Mouse (Mus musculus) ES-Bruce4 (cell line): ENCODE results near the gene Golt1b. TPM values are rescaled to one million over a fixed set of nuclear protein-coding genes. Genes with fewer than 3 reads are reported as not detected.

Source experiments
- H3K27ac ChIP-seq: 2 replicates; pipeline ENCODE4 v1.5.1; 2012; ENCODE audit warnings: low read length, inconsistent platforms; ENCODE audit not compliant: insufficient read depth
- H3K27me3 ChIP-seq: 2 replicates; pipeline ENCODE4 v1.6.1; 2012; ENCODE audit warnings: mild to moderate bottlenecking, low read length, inconsistent platforms; ENCODE audit not compliant: control insufficient read depth, poor library complexity, insufficient read depth, severe bottlenecking
- H3K36me3 ChIP-seq: 2 replicates; pipeline ENCODE4 v1.6.1; 2012; ENCODE audit warnings: inconsistent platforms, mild to moderate bottlenecking, low read length, moderate library complexity; ENCODE audit not compliant: control insufficient read depth, poor library complexity, insufficient read depth, severe bottlenecking
- H3K4me1 ChIP-seq: one replicate; pipeline ENCODE4 v1.8.1; 2011; ENCODE audit warnings: low read length; ENCODE audit not compliant: control insufficient read depth, insufficient read depth
- H3K4me3 ChIP-seq: 2 replicates; pipeline ENCODE4 v1.5.1; 2011; ENCODE audit warnings: low read depth, mild to moderate bottlenecking, low read length
- H3K9ac ChIP-seq: 2 replicates; pipeline ENCODE4 v1.6.1; 2012; ENCODE audit warnings: low read depth, mild to moderate bottlenecking, inconsistent platforms; ENCODE audit not compliant: poor library complexity, severe bottlenecking
- H3K9me3 ChIP-seq: replicated peaks from 2 replicates; pipeline ENCODE4 v1.6.1; 2012; ENCODE audit warnings: mild to moderate bottlenecking, low read length, inconsistent platforms; ENCODE audit not compliant: control insufficient read depth, poor library complexity, insufficient read depth, severe bottlenecking
- CTCF ChIP-seq: IDR thresholded peaks from one replicate; pipeline ENCODE4 v1.8.1; 2011; ENCODE audit warnings: low read depth, low read length
- EP300 ChIP-seq: IDR thresholded peaks from 2 replicates; pipeline ENCODE4 v1.6.1; 2011; ENCODE audit warnings: low read depth, low read length; ENCODE audit not compliant: insufficient read depth
- POLR2A ChIP-seq: IDR thresholded peaks from one replicate; pipeline ENCODE4 v1.8.1; 2011; ENCODE audit warnings: low read length; ENCODE audit not compliant: insufficient read depth
- polyA plus RNA-seq: library from polyadenylated mRNA; stranded (reverse); fragments of >200 nt; gene quantifications from 2 replicates; pipeline ENCODE4 v1.2.4, GENCODE M21; 2011; ENCODE audit warnings: low read depth; ENCODE audit not compliant: missing spikeins, insufficient read depth, insufficient read length

Golt1b gene
- polyA plus RNA-seq, 1 experiment, result 61.4 TPM

- H3K9ac ChIP-seq, result no peak overlapping the region
- no peak overlapping the region for H3K4me3 ChIP-seq
- no peaks in the 10 kb centered on the region for H3K27me3 ChIP-seq
- TF ChIP-seq CTCF (no peak), POLR2A (no peak), EP300 (no peak)
- no peaks in the 10 kb centered on the region for H3K9me3 ChIP-seq
- no peaks in the 10 kb centered on the region for H3K4me1 ChIP-seq
- peaks cover 11% of the 10 kb centered on the region; the same call in 1 of the 2 replicates for H3K36me3 ChIP-seq
- H3K27ac ChIP-seq, result no peak overlapping the region
These were observed 2.1 kb downstream of the Golt1b start for GRCm38 (mm10) chr6:142389101-142389500.

GRCm38 (mm10) chr6:142392312-142392711, 5.3 kb downstream of the Golt1b start:
- Histone ChIP-seq H3K9me3 (no peaks in the 10 kb centered on the region), H3K27ac (no peak overlapping the region), H3K36me3 (peaks cover 31% of the 10 kb centered on the region), H3K9ac (no peak overlapping the region), H3K4me1 (no peaks in the 10 kb centered on the region), H3K27me3 (no peaks in the 10 kb centered on the region), H3K4me3 (no peak overlapping the region)
- TF ChIP-seq POLR2A (no peak), EP300 (no peak), CTCF (no peak)

- TF ChIP-seq POLR2A (no peak), CTCF (no peak), EP300 (no peak)
- peaks cover 31% of the 10 kb centered on the region for H3K36me3 ChIP-seq
- H3K4me3 ChIP-seq, result no peak overlapping the region
- H3K4me1 ChIP-seq, result no peaks in the 10 kb centered on the region
- no peaks in the 10 kb centered on the region for H3K9me3 ChIP-seq
- H3K27me3 ChIP-seq, result no peaks in the 10 kb centered on the region
- no peak overlapping the region for H3K9ac ChIP-seq
- no peak overlapping the region for H3K27ac ChIP-seq
These were observed 7.6 kb downstream of the Golt1b start for GRCm38 (mm10) chr6:142394669-142395068.

- no peak overlapping the region for H3K9ac ChIP-seq
- TF ChIP-seq EP300, result no peak
- no peak for TF ChIP-seq CTCF
- no peak for TF ChIP-seq POLR2A
- H3K36me3 ChIP-seq, result peaks cover 34% of the 10 kb centered on the region
These were observed 8.7 kb downstream of the Golt1b start for GRCm38 (mm10) chr6:142395756-142396155.

GRCm38 (mm10) chr6:142411140-142411539, 24.1 kb downstream of the Golt1b start:
- H3K4me1 ChIP-seq, result no peaks in the 10 kb centered on the region
- no peaks in the 10 kb centered on the region for H3K27me3 ChIP-seq
- H3K4me3 ChIP-seq, result no peak overlapping the region
- no peaks in the 10 kb centered on the region for H3K36me3 ChIP-seq
- no peak overlapping the region for H3K9ac ChIP-seq
- H3K27ac ChIP-seq, result no peak overlapping the region
- TF ChIP-seq CTCF (no peak), POLR2A (no peak), EP300 (no peak)
- H3K9me3 ChIP-seq, result no peaks in the 10 kb centered on the region

More at GRCm38 (mm10) chr6:142395756-142396155, 8.7 kb downstream of the Golt1b start:
- no peaks in the 10 kb centered on the region for H3K4me1 ChIP-seq
- H3K27me3 ChIP-seq, result no peaks in the 10 kb centered on the region
- H3K27ac ChIP-seq, result no peak overlapping the region
- no peak overlapping the region for H3K4me3 ChIP-seq
- H3K9me3 ChIP-seq, result no peaks in the 10 kb centered on the region

GRCm38 (mm10) chr6:142412906-142413491, 26.0 kb downstream of the Golt1b start, which contains the start of gene Spx:
Gene Spx (plus strand): TSS chr6:142413441.
- Histone ChIP-seq H3K9ac (0 out of 2 replicates have a peak within 1 kb of the TSS, but pooled peaks have one; percentile 63), H3K4me1 (no peaks in the 10 kb centered on the region), H3K27ac (no peak within 1 kb of the TSS), H3K36me3 (no peaks in the 10 kb centered on the region), H3K27me3 (no peaks in the 10 kb centered on the region), H3K4me3 (peak within 1 kb of the TSS; percentile 25; the same call in 1 of the 2 replicates), H3K9me3 (no peaks in the 10 kb centered on the region)
- no peak for TF ChIP-seq POLR2A
- TF ChIP-seq EP300, result no peak
- no peak for TF ChIP-seq CTCF
